Mouse (Mus musculus): Measurements from ENCODE around the gene Kdm2b. TPM values are rescaled to one million over a fixed set of nuclear protein-coding genes. Genes with fewer than 3 reads are reported as not detected.
A peak's percentile ranks its signal among the peaks of the same experiment; 100 is the strongest.

The Kdm2b gene
- polyA plus RNA-seq, 1 experiment: 2.1 TPM

GRCm38 (mm10) chr5:123014753-123015701 lies 25.4 kb upstream of the Kdm2b start, which contains the start of gene Orai1:
Gene Orai1, plus strand, starts transcription at chr5:123015074.
- peaks cover 4% of the 10 kb centered on the region; the same call in 1 of the 2 replicates for H3K27me3 ChIP-seq (ENCODE audit: control insufficient read depth)
- H3K36me3 ChIP-seq (ENCODE audit: control insufficient read depth): no peaks in the 10 kb centered on the region
- TF ChIP-seq GATA1 (IDR thresholded peaks at IDR 0.05; ENCODE audit: low read length) (no peak), TAL1 (IDR thresholded peaks at IDR 0.05; ENCODE audit: low read length) (no peak)
- H3K4me1 ChIP-seq (ENCODE audit: control insufficient read depth): peaks cover 49% of the 10 kb centered on the region
- H3K4me3 ChIP-seq (replicated peaks): peak within 1 kb of the TSS; percentile 66
- H3K9me3 ChIP-seq (ENCODE audit: control insufficient read depth, low read length): no peaks in the 10 kb centered on the region; the same call in 1 of the 2 replicates

GRCm38 (mm10) chr5:123013599-123014315 lies 24.1 kb upstream of the Kdm2b start:
- peak overlapping the region; percentile 5 for H3K4me3 ChIP-seq (replicated peaks)
- TF ChIP-seq TAL1 (IDR thresholded peaks at IDR 0.05; ENCODE audit: low read length): no peak
- TF ChIP-seq GATA1 (IDR thresholded peaks at IDR 0.05; ENCODE audit: low read length): no peak
- H3K9me3 ChIP-seq (ENCODE audit: control insufficient read depth, low read length): no peaks in the 10 kb centered on the region; the same call in 1 of the 2 replicates
- peaks cover 4% of the 10 kb centered on the region; the same call in 1 of the 2 replicates for H3K27me3 ChIP-seq (ENCODE audit: control insufficient read depth)
- no peaks in the 10 kb centered on the region for H3K36me3 ChIP-seq (ENCODE audit: control insufficient read depth)
- peaks cover 40% of the 10 kb centered on the region for H3K4me1 ChIP-seq (ENCODE audit: control insufficient read depth)

DNA sequence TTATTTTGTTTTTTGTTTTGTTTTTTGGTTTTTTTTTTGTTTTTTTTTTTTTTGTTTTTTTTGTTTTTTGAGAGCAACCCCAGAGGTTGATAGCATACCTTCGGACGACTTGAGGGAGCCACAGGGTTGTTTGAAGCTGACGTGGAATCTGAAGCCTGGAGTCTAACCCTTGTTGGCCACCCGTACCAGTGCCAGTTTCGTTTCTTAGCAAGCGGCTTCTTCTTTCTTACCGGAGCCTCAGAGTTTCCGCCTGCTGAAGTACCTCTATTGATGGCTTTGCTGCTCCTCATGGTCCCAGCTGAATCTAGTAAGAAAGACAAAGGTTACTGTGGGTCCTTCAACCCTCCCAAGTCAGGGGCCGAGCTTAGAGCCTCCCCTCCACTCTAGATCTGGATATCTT lies 22.1 kb upstream of the Kdm2b start:
- Histone ChIP-seq H3K4me1 (ENCODE audit: control insufficient read depth) (peaks cover 30% of the 10 kb centered on the region), H3K9me3 (ENCODE audit: control insufficient read depth, low read length) (no peaks in the 10 kb centered on the region; the same call in 1 of the 2 replicates), H3K27me3 (ENCODE audit: control insufficient read depth) (peaks cover 4% of the 10 kb centered on the region; the same call in 1 of the 2 replicates), H3K36me3 (ENCODE audit: control insufficient read depth) (no peaks in the 10 kb centered on the region), H3K4me3 (replicated peaks) (no peak overlapping the region)
- no peak for TF ChIP-seq TAL1 (IDR thresholded peaks at IDR 0.05; ENCODE audit: low read length)
- TF ChIP-seq GATA1 (IDR thresholded peaks at IDR 0.05; ENCODE audit: low read length): no peak

- Histone ChIP-seq H3K36me3 (ENCODE audit: control insufficient read depth) (no peaks in the 10 kb centered on the region), H3K27me3 (ENCODE audit: control insufficient read depth) (peaks cover 1% of the 10 kb centered on the region; the same call in 1 of the 2 replicates), H3K4me3 (replicated peaks) (no peak overlapping the region), H3K9me3 (ENCODE audit: control insufficient read depth, low read length) (no peaks in the 10 kb centered on the region; the same call in 1 of the 2 replicates), H3K4me1 (ENCODE audit: control insufficient read depth) (peaks cover 22% of the 10 kb centered on the region)
- TF ChIP-seq GATA1 (IDR thresholded peaks at IDR 0.05; ENCODE audit: low read length) (no peak), TAL1 (IDR thresholded peaks at IDR 0.05; ENCODE audit: low read length) (no peak)
These were observed 21.2 kb upstream of the Kdm2b start for GRCm38 (mm10) chr5:123010806-123011205.

DNA sequence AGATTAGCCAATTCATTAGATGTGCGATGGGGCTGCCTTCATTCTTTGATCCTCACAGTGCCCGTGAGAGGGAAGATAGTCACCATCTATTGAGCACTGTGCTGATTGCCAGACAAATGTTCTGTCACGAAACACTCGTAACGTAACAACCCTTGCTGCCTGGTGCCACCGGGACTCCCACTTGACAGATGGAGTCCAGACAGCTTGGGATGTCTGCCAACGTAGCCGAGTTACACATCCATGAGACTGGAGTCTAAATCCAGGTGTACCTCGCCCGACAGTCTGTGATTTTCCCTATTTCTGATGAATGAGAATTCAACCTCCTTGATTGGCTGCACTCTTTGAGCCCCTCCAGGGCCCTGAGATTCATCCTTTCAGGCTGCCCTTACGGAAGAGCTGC lies 20.2 kb upstream of the Kdm2b start:
- H3K4me3 ChIP-seq (replicated peaks): no peak overlapping the region
- no peaks in the 10 kb centered on the region for H3K36me3 ChIP-seq (ENCODE audit: control insufficient read depth)
- peaks cover 4% of the 10 kb centered on the region for H3K27me3 ChIP-seq (ENCODE audit: control insufficient read depth)
- peaks cover 16% of the 10 kb centered on the region for H3K4me1 ChIP-seq (ENCODE audit: control insufficient read depth)
- no peaks in the 10 kb centered on the region; the same call in 1 of the 2 replicates for H3K9me3 ChIP-seq (ENCODE audit: control insufficient read depth, low read length)
- TF ChIP-seq TAL1 (IDR thresholded peaks at IDR 0.05; ENCODE audit: low read length) (no peak), GATA1 (IDR thresholded peaks at IDR 0.05; ENCODE audit: low read length) (no peak)

GRCm38 (mm10) chr5:123008877-123009493 lies 19.4 kb upstream of the Kdm2b start:
- peaks cover 4% of the 10 kb centered on the region for H3K27me3 ChIP-seq (ENCODE audit: control insufficient read depth)
- H3K9me3 ChIP-seq (ENCODE audit: control insufficient read depth, low read length): no peaks in the 10 kb centered on the region; the same call in 1 of the 2 replicates
- no peaks in the 10 kb centered on the region for H3K36me3 ChIP-seq (ENCODE audit: control insufficient read depth)
- H3K4me1 ChIP-seq (ENCODE audit: control insufficient read depth): peaks cover 8% of the 10 kb centered on the region
- TF ChIP-seq GATA1 (IDR thresholded peaks at IDR 0.05; ENCODE audit: low read length) (no peak), TAL1 (IDR thresholded peaks at IDR 0.05; ENCODE audit: low read length) (no peak)
- H3K4me3 ChIP-seq (replicated peaks): no peak overlapping the region

DNA sequence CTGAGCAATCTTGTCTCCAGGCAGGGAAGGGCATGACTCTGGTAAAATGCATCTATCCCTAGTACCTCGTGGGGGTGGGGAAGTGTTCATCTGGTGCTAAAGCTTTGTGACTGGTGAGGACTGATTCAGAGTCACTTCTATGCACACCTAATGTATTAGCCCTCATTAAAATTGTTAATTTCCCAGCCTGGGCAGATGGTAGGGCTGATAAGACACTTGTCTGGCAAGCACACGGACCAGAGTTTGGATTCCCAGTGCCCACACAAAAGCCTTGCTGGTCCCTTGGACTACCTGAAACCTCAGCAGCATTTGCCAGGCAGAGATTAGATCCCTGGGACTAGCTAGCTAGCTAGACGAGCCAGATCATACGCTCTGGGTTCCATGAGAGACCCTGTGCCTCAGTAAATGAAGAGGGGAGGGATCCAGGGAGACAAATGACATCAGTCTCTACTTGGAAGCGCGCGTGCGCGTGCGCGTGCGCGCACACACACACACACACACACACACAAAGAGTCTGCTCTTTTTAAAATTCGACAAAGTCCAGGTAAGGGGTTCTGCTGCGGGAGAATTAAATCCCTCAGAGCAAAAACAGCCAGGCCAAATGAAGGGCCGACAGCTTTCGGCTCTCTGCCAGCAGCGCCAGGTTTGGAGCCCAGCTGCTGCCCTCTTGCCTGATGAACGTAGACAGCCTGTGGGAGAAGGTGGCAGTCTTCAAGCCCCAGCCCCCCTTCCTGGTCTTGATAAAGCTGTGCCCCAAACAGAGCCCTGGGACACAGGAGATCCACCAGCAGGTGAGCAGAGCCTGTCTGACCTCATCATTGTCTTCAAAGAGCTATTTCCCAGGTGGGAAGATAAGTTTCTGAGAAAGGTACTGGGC lies 16.3 kb upstream of the Kdm2b start:
- no peaks in the 10 kb centered on the region; the same call in 1 of the 2 replicates for H3K9me3 ChIP-seq (ENCODE audit: control insufficient read depth, low read length)
- peaks cover 4% of the 10 kb centered on the region for H3K27me3 ChIP-seq (ENCODE audit: control insufficient read depth)
- H3K4me3 ChIP-seq (replicated peaks): no peak overlapping the region
- H3K4me1 ChIP-seq (ENCODE audit: control insufficient read depth): no peaks in the 10 kb centered on the region
- TF ChIP-seq GATA1 (IDR thresholded peaks at IDR 0.05; ENCODE audit: low read length) (no peak), TAL1 (IDR thresholded peaks at IDR 0.05; ENCODE audit: low read length) (no peak)
- no peaks in the 10 kb centered on the region for H3K36me3 ChIP-seq (ENCODE audit: control insufficient read depth)

- Histone ChIP-seq H3K27me3 (ENCODE audit: control insufficient read depth) (peaks cover 4% of the 10 kb centered on the region), H3K4me3 (replicated peaks) (no peak overlapping the region), H3K9me3 (ENCODE audit: control insufficient read depth, low read length) (no peaks in the 10 kb centered on the region), H3K4me1 (ENCODE audit: control insufficient read depth) (no peaks in the 10 kb centered on the region), H3K36me3 (ENCODE audit: control insufficient read depth) (no peaks in the 10 kb centered on the region)
- TF ChIP-seq TAL1 (IDR thresholded peaks at IDR 0.05; ENCODE audit: low read length): no peak
- TF ChIP-seq GATA1 (IDR thresholded peaks at IDR 0.05; ENCODE audit: low read length): no peak
These were observed 11.3 kb upstream of the Kdm2b start for GRCm38 (mm10) chr5:123000901-123001300.

Data from erythroblast, embryonic 14.5 days (primary cell).